Mouse (Mus musculus) brain, embryonic 18.5 days (tissue): ENCODE results near the gene Fam126a.

Experiments used
- DNase-seq: peaks from one replicate; pipeline ENCODE4 v3.0.0-alpha.2; 2012; ENCODE audit warnings: low read depth, low spot score

Gene Fam126a

DNA sequence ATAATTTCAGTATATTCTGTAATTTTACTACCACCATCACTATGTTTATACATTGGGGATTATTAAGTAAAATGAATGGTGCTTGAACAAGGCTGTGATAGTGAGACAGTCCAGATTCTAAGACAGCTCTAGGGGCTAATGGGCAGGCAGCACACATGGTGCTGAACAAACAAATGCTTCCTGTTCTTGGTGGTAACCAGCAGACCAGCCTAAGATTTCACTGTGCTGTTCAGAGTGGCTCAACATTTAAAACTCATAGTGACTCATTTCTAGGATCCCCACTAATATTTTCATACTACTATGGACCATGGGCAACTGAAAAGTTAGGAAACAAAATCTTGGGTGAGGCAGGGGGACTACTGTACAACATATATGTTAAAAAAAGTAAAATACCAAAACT lies 10.1 kb upstream of the Fam126a start:
- DNase-seq, result no peak

DNA sequence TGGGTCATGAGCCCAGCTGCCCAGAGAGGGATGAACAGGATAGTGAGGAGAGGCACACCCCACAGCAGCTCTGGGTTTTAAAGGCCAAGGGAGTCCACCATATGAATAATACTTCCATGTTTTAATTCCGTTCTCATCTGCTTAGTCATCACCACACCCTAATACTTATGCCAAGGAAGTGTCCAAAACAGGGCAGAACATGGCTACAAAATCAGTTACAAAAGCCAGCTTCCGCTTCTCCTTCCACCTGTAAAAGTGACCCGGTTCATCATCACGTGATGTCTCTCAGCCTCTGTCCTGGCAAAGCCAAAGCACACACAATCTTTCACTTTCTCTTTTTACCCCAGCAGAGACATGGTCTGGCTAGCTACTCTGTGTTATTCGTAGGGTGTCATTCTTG lies 8.9 kb upstream of the Fam126a start:
- DNase-seq, result no peak

DNA sequence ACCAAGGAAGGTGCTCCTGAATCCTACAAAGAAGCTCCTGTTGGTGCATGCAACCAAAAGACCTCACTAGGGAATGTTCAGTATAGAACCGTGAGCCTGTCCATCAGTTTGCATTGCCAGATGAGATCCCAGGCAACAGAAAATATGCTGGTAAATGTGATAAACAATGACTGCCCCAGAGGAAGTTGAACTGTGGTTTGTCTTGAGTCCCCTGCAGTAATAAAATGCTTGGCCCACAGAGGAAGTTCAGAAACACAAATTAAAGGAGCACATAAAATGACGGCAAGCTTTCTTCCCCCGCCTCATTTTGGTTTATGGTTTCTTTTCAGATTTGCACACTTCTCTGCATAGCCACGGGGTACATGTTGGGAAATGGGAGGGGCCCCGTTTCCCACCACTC lies 8.3 kb upstream of the Fam126a start:
- DNase-seq, result no peak

DNA sequence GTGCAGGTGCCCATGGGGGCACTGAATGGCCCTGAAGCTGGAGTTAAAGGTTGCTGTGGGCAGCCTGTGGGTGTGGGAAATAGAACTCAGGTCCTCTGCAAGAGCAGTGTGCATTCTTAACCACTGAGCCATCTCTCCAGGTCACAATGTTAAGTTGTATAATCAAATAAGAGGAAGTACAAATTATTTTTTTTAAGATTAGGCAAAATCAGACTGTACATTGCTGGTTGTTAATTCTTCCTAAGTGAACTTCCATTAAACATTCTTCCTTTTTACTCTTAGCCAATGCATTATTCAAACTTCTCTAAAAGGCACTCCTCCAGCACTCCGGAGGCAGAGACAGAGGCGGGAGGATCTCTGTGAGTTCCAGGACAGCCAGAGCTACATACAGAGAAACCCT lies 7.7 kb upstream of the Fam126a start:
- no peak for DNase-seq

DNA sequence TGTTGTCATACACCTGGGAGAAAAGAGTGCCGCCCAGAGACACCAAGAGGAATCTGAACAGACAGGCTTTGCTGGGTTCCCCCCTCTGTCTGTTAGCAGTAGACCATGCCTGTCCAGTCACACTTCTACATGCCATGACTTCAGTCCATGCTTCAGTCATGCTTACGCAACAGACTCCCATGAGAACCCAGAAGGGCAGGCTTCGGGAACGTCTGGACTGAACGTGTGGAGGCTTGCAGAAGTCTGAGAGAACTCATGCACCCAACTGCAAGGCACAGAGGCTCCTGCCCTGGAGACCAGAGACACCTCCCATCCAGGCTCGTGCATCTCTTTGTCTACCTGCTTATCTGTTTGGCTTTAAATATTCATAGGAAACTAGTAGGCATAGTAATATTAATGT lies 6.2 kb upstream of the Fam126a start:
- DNase-seq, result no peak

DNA sequence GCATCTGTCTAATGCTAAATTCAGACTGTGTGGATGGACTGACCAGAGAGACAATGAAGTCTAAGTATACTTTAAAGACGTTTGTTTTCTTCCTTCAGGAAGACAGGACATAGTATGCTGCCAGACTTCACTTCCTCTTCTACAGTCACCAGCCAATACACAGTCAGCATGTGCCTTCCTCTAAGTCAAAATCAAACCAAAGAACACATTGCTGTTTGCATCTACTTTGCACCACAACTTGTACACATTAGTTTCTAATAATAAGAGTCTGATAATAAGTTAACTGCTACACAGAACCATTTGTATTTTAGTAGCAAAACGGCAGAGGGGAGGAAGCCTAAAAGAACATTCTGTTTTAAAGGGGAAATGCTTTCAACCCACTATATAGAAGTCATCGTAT lies 4.5 kb upstream of the Fam126a start:
- DNase-seq, result no peak

DNA sequence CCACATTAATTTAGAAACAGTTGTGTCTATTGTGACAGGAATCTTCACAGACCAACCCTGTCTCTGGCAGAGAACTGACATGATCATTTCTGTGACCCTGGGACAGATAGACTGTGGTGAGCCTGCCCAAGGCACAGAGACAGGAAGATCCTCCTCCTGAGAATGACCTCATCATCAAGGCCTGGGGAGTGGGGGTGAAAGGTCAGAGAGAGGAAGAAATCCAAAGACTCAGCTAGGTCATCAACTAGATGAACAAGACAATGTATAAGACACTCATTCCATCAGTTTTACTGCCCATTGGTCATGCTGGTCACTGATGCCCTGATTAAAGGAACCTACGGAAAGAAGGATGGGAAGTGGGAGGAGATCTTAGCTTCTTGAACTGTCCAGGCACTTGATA lies 3.6 kb upstream of the Fam126a start:
- DNase-seq, result no peak

DNA sequence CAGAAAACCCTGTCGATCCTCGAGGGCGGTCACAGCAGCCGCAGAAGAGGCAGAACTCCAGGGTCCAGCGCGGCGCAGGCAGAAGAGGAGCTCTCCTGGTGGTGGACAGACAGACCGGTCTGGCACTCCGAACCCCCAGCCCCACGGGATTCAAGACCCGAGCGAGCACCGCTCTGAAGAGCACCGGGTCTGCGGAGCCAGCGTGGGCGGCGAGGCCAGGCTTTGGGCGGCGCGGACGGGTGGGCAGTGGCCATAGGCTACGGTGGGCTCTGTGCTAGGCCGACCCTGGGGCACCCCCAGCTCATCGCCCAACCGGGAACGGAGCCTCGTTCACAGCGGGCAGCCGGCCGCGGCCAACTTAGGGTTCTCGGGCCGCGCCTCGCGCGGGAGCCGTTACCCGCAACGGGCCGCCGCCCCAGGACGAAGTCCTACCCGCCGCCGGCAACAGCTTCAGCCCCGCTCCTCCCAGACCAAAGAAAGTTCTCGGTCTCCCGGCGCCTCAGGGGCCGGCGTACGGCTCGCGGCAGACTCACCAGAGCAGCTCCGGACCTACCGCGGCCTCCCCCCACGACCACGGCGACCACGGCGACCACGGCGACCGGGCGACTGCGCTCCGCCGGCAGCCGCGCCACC lies 428 bp downstream of the Fam126a start:
- DNase-seq, result no peak

DNA sequence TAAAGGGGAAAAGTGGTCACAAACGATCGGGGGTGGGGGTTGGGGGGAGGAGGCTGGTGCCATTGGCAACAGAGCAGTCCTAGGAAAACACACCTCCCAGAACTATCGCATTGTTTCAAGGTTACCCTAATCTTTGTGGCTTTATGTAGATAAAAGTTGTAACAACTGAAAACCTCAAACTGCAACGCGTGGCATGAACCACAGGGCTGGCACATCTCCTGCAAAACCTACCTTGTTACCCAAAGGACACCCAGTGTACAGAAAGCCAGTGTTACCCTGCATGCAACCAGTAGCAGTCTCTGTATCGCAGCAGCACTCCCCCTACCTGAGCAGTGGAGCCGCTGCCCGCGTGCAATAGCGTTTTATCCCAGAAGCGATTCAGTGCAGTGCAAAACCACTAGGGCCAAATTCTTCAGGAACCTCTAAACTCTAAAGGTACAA lies 1.1 kb downstream of the Fam126a start:
- peak; percentile 36 for DNase-seq

DNA sequence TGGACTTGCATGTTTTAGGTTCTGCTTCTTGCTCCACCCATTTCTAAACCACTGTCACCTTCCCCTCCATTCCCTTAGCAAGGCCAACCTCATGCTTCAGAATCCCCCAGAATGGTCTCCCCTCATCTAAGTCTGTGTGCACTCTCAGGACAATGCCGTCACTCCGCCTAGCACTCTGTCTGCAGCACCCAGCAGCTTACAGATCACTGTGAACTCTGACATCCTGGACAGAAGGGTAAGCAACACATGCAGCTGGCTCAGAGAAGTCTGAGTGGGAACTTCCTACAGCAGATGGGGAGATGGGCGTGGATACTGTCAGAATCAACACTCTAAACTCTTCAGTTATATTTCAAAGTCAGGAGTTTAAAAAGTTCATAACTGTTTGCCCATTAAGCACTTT lies 5.5 kb downstream of the Fam126a start:
- no peak for DNase-seq

DNA sequence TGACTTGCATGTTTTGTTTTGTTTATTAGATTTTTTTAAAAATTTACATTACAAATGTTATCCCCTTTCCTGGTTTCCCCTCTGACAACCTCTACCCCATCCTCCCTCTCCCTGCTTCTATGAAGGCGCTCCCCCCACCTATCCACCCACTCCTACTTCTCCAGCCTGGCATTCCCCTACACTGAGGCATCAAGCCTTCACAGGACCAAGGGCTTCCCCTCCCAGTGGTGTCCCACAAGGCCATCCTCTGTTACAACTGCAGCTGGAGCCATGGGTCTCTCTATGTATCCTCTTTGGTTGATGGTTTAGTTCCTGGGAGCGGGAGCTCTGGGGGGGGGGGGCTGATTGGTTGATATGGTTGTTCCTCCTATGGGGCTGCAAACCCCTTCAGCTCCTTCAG lies 7.3 kb downstream of the Fam126a start:
- DNase-seq, result no peak

DNA sequence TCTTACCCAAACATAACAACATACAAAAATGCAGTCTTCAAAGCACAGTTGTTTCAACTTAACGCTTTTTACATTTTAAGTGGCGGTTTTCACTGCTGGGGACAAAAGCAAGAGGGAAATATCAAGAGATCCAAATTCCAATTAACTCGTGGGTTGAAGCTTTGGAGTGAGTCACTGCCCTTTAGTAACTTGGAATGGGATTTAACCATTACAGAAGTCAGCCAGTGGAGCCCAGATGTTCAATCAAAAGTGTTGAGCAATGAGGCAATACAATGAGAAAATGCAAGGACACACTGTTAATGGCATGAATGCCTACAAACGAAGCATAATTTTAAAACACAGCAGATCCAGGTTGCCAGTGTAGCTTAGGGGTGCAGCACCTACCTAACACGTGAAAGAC lies 8.8 kb downstream of the Fam126a start:
- no peak for DNase-seq

DNA sequence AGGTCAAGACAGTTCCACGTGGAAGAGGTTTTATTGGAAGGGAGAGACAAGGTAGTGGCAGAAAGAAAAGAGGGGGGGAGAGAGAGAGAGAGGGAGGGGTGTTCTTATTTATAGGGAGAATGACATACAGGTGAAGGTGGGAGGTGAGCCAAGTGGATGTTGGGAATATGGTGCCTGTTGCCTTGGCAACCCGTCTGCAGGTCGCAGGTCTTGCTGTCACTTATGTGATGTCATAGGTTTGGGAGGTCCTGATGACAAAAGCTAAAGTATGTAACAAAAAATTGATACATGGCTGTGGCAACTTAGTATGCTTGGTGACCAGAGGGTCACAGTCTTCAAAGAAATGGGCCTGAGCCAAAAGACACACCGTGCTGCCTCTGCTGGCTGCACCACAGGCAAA lies 10.1 kb downstream of the Fam126a start:
- DNase-seq, result peak; percentile 16

DNA sequence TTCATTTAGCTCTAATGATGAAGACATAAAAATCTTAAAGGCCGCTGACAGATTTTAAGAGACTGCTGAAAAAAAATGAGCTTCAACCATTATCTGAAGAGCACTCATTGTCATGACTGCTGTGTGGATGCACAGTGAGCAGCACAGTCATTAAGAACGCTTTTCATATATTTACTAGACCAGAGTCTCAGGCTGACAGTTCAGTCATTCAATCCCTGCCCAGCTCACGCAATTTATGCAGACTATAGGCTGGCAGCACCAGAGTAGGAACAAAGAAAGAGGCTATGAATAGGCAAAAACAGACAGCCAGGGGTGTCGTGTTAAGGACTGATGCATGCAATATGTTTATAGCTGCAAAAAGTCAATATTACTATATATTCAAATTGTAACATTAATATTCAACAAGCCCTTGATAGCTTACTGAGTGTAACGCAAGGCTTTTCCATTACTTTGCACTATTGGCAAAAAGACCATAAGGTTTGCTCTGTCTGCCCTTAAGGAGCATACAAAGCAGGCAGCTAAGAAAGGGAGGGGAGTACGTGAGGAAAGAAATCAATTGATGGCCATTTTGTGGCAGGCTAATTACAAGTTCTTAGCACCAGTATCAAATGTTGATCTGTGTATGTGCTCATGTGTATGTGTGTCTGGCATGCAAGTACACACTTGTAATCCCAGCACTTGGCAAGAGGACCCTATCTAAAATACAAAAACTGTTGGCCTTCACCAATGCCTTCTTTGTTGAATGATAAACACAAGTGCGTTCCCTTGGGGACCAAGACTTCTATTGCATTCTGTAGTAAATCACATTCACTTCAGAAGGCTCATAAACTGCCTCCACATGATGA lies 10.9 kb downstream of the Fam126a start:
- DNase-seq, result peak; percentile 16

DNA sequence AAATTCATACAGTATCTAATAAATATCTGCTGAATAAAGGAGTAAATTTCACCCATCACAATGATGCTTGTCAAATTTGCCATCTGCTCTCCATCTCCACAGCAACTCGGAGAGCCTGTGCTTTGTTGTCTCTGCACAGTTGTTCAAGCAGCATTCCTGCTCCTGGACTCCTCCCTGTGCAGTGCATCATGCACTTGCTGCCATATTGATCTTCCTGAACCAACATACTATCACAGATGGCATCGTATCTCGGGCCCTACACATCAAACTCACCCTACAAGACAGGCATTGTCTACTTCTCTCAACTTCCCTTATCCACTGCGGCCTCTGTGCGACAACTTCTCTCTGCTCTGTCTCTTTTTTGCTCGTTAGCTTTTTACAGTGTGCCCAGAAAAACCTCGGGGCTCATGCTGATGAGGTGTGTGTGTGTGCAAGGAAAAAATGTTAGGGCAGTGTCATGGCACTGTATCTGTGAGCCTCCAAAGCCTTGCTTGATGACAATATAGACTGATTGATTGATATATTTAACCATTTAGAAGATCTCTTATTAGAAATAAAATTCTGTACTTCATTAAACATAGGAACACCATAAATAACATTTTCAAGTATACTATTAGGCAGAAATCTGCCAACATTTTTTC lies 11.7 kb downstream of the Fam126a start:
- no peak for DNase-seq

DNA sequence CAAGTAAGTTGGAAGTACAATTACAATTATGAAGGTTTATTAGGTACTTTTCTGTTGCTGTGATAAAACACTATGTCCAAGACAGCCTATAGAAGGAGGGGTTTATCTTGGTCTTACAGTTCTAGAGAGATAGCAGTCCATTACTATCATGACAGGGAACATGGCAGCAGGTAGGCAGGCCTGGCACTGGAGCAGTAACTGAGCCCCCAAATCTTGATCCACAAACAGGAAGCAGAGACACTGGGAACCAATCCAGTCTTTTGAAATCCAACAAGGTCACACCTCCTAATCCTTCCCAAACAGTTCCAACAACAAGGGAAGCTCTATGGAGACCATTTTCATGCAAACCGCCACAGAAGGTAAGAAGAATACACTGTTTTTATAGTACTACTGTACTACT lies 13.6 kb downstream of the Fam126a start:
- no peak for DNase-seq

DNA sequence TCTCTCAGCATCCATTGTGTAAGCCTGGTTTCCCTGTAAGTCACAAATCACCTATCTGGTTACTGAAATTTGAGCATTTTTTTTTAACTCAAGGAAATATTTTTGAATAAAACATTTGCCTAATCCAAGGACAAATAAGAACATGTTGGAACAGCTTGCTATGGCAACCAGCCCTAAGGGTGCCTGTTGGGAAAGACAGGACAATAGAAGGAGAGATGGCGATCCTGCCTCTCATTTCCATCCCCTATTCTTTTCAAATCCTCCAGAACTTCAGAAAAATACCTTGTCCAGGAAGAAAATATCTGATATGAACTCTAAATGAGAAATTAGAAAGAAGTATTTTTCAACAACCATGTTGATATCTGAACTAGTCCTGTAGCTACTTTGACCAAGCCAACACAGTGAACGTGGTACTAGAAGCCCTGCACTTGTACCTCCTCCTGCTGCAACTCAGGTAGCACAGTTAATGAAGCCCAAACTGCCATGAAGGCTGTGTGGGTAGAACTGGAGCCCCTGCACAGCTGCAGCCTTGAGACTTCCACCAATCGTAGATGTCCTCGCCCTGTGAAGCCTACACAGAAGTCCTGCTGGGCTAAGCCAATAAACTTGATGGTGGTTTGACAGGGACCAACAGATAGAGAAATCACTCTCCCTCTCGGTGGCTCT lies 17.0 kb downstream of the Fam126a start:
- DNase-seq, result no peak

DNA sequence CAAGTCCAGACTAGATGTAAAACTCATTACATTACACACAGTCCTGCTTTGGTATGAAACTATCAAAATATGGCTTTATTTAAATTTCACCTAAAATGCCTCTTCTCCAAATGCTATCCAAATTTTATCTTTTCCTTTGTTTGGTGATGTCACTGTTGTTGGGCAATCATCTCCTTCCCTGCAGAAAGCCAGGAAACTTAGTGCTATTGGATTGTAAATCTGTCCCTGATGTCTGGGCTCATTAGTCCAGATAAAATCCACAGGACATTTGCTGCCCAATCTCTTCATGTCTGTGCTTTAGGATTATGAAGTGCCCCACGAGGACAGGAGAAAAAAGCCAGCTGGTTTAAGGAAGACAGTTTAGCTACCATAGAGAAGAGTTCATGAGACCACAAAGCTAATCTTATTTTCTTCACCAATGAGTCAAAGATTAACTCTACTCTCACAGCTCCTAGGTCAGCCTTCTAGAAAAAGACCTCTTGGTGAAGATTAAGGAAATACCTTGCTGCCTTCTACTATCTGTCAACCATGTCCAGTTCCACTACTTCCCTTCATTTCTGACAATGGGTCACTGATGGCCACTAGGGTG lies 31.3 kb downstream of the Fam126a start:
- no peak for DNase-seq

DNA sequence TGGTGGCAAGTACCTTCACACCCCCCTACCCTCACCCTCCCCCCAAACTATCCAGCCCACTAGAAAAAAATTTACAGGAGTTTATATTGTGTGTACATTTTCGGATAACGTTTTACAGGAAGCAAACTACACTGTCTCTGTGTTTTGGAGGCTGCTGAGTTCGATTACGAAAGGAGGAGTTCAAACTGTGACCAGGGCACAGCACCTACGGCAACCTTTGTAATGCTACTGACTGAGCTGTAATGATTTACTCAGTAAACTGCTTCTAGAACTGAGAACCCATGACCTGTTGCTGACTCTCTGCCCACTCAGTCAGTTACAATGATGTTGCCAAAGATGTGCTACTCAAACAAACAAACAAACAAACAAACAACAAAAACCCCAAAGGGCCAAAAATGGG lies 34.5 kb downstream of the Fam126a start:
- no peak for DNase-seq

DNA sequence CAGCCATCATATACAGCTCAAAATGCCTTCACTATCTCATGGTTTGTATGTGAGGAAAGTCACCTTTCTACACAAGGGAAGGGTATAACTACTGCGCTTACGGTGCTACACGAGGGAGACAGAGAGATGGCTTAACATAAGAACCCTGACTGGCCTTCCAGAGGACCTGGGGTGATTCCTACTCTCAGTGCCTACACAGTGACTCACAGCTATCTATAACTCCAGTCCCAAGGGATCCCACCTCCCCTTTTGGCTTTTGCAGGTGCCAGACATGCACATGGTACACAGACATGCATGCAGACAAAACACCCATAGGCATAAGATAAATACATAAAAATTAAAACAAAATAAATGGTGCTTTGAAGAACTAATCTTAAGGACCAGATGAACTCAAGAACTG lies 35.6 kb downstream of the Fam126a start:
- DNase-seq, result no peak

DNA sequence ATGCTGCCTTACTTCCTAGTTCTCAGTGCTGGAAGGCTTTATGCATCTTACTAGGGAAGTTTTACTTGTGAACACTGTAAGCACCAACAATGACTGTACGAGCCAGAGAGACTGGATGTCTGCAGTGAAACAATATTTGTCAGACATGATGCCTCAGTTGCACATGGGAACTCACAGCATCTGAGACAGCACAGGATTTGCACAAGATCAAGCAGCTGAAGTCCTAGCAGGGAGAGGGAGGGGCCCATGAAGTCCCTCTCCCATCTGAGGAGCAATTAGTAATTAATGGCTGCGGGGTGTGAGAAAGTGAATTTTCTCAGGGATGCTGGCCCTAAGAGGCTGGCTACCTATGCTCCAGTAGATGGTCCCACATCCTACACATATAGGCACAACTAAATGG lies 36.3 kb downstream of the Fam126a start:
- no peak for DNase-seq

DNA sequence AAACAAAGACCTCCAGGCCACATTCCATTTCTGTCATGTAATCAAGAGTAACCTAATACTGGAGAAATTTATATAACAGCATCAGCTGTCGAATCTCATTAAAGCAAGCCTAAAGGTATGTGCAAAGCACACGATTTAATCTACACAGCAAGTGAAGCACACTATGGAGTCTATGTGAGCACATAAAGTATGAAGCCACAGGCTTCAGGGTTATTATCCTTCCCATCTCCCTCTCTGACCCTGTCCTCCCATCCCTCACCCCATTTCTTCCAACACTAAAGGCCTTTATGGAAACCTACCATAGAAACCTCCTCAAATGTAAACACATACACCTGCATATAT lies 37.0 kb downstream of the Fam126a start:
- DNase-seq, result no peak
